Mouse (Mus musculus) neural tube, embryonic 13.5 days (tissue): ENCODE results near the gene Ank. TPM values are rescaled to one million over a fixed set of nuclear protein-coding genes. Genes with fewer than 3 reads are reported as not detected.

Experiments used
- ATAC-seq: fragments of 200-750 bp; cut with Nextera tagmentation; 2 replicates; pipeline ENCODE4 v1.8.0; 2017; ENCODE audit warnings: low read depth, mild to moderate bottlenecking, moderate TSS enrichment, moderate library complexity
- H3K27ac ChIP-seq: fragments of 300-500 bp; sonication (generic); replicated peaks from 2 replicates; pipeline ENCODE4 v1.5.1; 2015; ENCODE audit warnings: moderate library complexity, mild to moderate bottlenecking, inconsistent platforms
- H3K27me3 ChIP-seq: fragments of 300-500 bp; sonication (generic); 2 replicates; pipeline ENCODE4 v1.6.1; 2015; ENCODE audit warnings: mild to moderate bottlenecking, inconsistent platforms
- H3K36me3 ChIP-seq: fragments of 300-500 bp; sonication (generic); 2 replicates; pipeline ENCODE4 v1.6.1; 2015; ENCODE audit warnings: mild to moderate bottlenecking, inconsistent platforms
- H3K4me1 ChIP-seq: fragments of 300-500 bp; sonication (generic); replicated peaks from 2 replicates; pipeline ENCODE4 v1.6.1; 2015; ENCODE audit warnings: inconsistent platforms
- H3K4me2 ChIP-seq: fragments of 300-500 bp; sonication (generic); 2 replicates; pipeline ENCODE4 v1.6.1; 2015; ENCODE audit warnings: inconsistent platforms, mild to moderate bottlenecking, moderate library complexity
- H3K4me3 ChIP-seq: fragments of 300-500 bp; sonication (generic); 2 replicates; pipeline ENCODE4 v1.5.1; 2015; ENCODE audit warnings: mild to moderate bottlenecking, inconsistent platforms
- H3K9ac ChIP-seq: fragments of 300-500 bp; sonication (generic); 2 replicates; pipeline ENCODE4 v1.6.1; 2015; ENCODE audit warnings: moderate library complexity, mild to moderate bottlenecking, inconsistent platforms
- H3K9me3 ChIP-seq: fragments of 300-500 bp; sonication (generic); 2 replicates; pipeline ENCODE4 v1.6.1; 2016; ENCODE audit warnings: inconsistent platforms
- WGBS: fragments of 180-500 bp; shearing (Covaris S2); methylation state at CpG from one replicate; pipeline ENCODE4 v1.1.7; 2015; 5-methylcytosine and 5-hydroxymethylcytosine counted together
- polyA plus RNA-seq: library from polyadenylated mRNA; unstranded; fragments of >200 nt; fragmentation: Nextera tagmentation; extraction: Ambion mirVana; gene quantifications from 2 replicates; pipeline ENCODE4 v1.2.1, GENCODE M21; 2015

The Ank gene
- polyA plus RNA-seq, 1 experiment from 2014 or later = 15.3 TPM

- Histone ChIP-seq H3K36me3 (no peaks in the 10 kb centered on the region), H3K9me3 (no peaks in the 10 kb centered on the region), H3K4me1 (peaks cover 8% of the 10 kb centered on the region), H3K4me2 (no peak overlapping the region), H3K9ac (no peak overlapping the region), H3K27me3 (no peaks in the 10 kb centered on the region), H3K4me3 (no peak overlapping the region), H3K27ac (no peak overlapping the region)
- no peak for ATAC-seq
- 55% methylated on average over 4 of the region's 4 CpGs for WGBS
Measured at GRCm38 (mm10) chr15:27530023-27530422, 63.5 kb downstream of the Ank start.

- H3K9ac ChIP-seq = no peak overlapping the region
- no peak for ATAC-seq
- WGBS = 62% methylated on average over 3 of the region's 3 CpGs
- H3K4me3 ChIP-seq = no peak overlapping the region
- no peaks in the 10 kb centered on the region for H3K36me3 ChIP-seq
- no peak overlapping the region for H3K27ac ChIP-seq
- H3K4me1 ChIP-seq = peaks cover 13% of the 10 kb centered on the region; the same call in 1 of the 2 replicates
- no peaks in the 10 kb centered on the region for H3K9me3 ChIP-seq
- no peak overlapping the region for H3K4me2 ChIP-seq
- no peaks in the 10 kb centered on the region for H3K27me3 ChIP-seq
Measured at GRCm38 (mm10) chr15:27533036-27533435, 66.6 kb downstream of the Ank start.

DNA sequence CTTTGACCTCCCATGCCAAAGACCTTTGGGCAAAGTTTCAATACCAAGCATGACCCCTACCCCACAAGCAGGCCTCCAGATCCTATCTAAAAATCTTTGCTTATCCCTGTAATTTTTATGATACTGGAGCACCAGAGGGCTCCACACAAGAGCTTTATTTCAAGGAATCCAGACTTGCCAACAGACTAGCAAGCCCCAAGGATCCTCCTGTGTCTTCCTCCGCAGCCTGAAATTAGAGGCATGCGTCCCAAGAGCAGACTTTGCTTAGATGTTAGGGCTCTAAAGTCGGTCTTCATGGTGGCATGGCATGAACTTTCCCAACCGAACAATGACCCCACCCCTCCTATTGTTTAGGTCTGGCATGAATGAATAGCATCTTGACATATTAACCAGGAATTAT is 69.2 kb downstream of the Ank start:
- WGBS = 73% methylated on average over 4 of the region's 4 CpGs
- H3K27me3 ChIP-seq = no peaks in the 10 kb centered on the region
- no peak overlapping the region for H3K4me3 ChIP-seq
- ATAC-seq = no peak
- H3K9me3 ChIP-seq = no peaks in the 10 kb centered on the region
- H3K9ac ChIP-seq = no peak overlapping the region
- no peaks in the 10 kb centered on the region for H3K36me3 ChIP-seq
- H3K4me1 ChIP-seq = peaks cover 19% of the 10 kb centered on the region
- H3K27ac ChIP-seq = no peak overlapping the region
- no peak overlapping the region for H3K4me2 ChIP-seq

DNA sequence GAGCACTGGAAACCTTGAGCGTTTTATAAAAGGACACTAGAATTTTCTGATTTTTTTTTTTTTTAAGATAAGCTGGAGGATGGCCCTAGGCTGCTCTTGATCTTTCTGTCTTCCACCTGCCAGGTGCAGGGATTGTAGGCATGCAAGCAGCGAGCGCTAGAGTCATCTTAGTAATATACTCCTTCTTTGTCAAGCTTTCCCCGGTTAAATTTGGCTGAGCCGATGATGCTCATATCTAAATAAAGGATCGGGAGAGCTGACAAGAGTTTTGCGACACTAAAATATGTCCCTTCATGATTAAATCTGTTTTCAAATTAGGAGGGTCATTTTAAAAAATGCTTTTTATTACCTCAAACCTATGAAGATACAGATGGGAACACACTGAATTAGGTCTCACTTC is 69.7 kb downstream of the Ank start:
- Histone ChIP-seq H3K4me3 (no peak overlapping the region), H3K9me3 (no peaks in the 10 kb centered on the region), H3K9ac (no peak overlapping the region), H3K4me2 (no peak overlapping the region), H3K36me3 (no peaks in the 10 kb centered on the region), H3K27me3 (no peaks in the 10 kb centered on the region), H3K27ac (no peak overlapping the region), H3K4me1 (peaks cover 19% of the 10 kb centered on the region)
- 91% methylated on average over 7 of the region's 7 CpGs for WGBS
- ATAC-seq = no peak

DNA sequence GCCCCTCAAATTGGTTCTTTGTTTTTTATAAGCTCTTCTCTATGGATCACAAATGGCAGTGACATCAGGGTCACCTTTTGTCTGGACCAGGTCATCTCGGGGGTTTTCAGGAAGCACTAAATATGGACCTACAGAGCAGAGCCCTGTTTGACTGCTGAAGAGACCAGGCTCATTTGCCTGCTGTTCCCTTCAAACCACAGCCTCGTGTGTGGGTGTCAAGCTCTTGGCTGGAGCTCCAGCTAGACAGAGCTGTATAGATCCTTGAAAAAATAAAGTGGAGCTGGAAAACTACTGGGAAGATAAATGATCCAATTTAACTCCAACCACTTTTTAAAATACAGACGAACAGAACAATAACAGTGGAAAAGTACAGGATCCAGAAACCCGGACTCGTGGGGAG is 70.3 kb downstream of the Ank start:
- H3K4me3 ChIP-seq = no peak overlapping the region
- no peaks in the 10 kb centered on the region for H3K36me3 ChIP-seq
- H3K27me3 ChIP-seq = no peaks in the 10 kb centered on the region
- H3K4me1 ChIP-seq = peaks cover 19% of the 10 kb centered on the region
- no peak overlapping the region for H3K4me2 ChIP-seq
- H3K9ac ChIP-seq = no peak overlapping the region
- H3K27ac ChIP-seq = no peak overlapping the region
- 43% methylated on average over 5 of the region's 5 CpGs for WGBS
- no peak for ATAC-seq
- no peaks in the 10 kb centered on the region for H3K9me3 ChIP-seq

GRCm38 (mm10) chr15:27537519-27538223 is 71.2 kb downstream of the Ank start:
- peaks cover 19% of the 10 kb centered on the region for H3K4me1 ChIP-seq
- H3K4me3 ChIP-seq = no peak overlapping the region
- 72% methylated on average over 4 of the region's 4 CpGs for WGBS
- no peaks in the 10 kb centered on the region for H3K36me3 ChIP-seq
- no peak overlapping the region for H3K9ac ChIP-seq
- no peak overlapping the region for H3K27ac ChIP-seq
- no peak for ATAC-seq
- no peaks in the 10 kb centered on the region for H3K9me3 ChIP-seq
- no peaks in the 10 kb centered on the region for H3K27me3 ChIP-seq
- H3K4me2 ChIP-seq = no peak overlapping the region

- Histone ChIP-seq H3K4me1 (peaks cover 19% of the 10 kb centered on the region), H3K4me3 (no peak overlapping the region), H3K4me2 (no peak overlapping the region), H3K9me3 (no peaks in the 10 kb centered on the region), H3K36me3 (no peaks in the 10 kb centered on the region), H3K27me3 (no peaks in the 10 kb centered on the region), H3K27ac (no peak overlapping the region), H3K9ac (no peak overlapping the region)
- 86% methylated on average over 9 of the region's 9 CpGs for WGBS
- ATAC-seq = no peak
Measured at GRCm38 (mm10) chr15:27539745-27540144, 73.3 kb downstream of the Ank start.

GRCm38 (mm10) chr15:27545203-27545602 is 78.7 kb downstream of the Ank start:
- WGBS = 96% methylated on average over 10 of the region's 10 CpGs
- no peak overlapping the region for H3K4me3 ChIP-seq
- H3K9me3 ChIP-seq = no peaks in the 10 kb centered on the region
- H3K4me2 ChIP-seq = no peak overlapping the region
- no peak overlapping the region for H3K27ac ChIP-seq
- H3K36me3 ChIP-seq = peaks cover 11% of the 10 kb centered on the region; the same call in 1 of the 2 replicates
- H3K27me3 ChIP-seq = no peaks in the 10 kb centered on the region
- peaks cover 24% of the 10 kb centered on the region for H3K4me1 ChIP-seq
- no peak overlapping the region for H3K9ac ChIP-seq
- no peak for ATAC-seq

DNA sequence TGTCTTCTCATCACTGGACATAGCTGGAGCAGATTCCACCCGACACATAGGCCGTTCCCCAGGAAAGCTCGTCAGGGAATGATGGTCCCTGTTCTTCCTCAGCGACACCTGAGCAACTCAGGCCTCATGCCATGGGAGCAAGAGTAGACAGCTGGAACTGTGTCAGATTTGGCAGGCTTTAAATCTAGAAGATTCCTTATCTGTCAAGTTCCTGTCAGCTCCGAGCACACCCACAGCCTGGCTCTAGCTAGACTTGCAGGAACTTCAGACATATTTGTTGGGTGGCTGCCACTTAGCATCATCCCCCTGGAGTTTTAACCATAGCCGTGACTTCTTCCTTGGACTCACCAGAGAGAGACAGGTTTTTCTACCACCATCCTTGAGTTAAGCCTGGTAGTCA is 81.6 kb downstream of the Ank start:
- Histone ChIP-seq H3K27ac (no peak overlapping the region), H3K4me1 (peaks cover 25% of the 10 kb centered on the region)
- WGBS = 90% methylated on average over 6 of the region's 6 CpGs

DNA sequence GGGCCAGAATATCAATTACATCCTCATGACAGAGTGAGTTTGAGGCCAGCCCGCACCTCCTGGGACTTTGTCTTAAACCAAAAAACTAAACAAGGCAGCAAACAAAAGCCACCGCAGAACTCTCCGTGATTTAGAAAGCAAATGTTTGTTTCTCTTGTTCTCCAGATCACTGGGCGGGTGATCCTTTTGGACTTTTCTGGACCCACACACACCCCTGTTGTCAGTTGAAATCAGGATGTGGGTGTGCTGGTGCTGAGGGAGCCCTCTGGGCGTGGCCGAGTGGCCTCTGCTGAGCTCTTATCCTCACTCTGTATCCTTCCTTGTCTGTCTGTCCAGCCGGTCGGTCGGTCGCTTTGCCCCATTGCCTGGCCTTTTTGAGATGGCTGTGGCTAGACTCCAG is 82.6 kb downstream of the Ank start:
- 84% methylated on average over 10 of the region's 10 CpGs for WGBS
- H3K36me3 ChIP-seq = peaks cover 11% of the 10 kb centered on the region; the same call in 1 of the 2 replicates

More for the DNA sequence above, 81.6 kb downstream of the Ank start:
- Histone ChIP-seq H3K9ac (no peak overlapping the region), H3K4me2 (no peak overlapping the region), H3K9me3 (no peaks in the 10 kb centered on the region), H3K27me3 (no peaks in the 10 kb centered on the region), H3K4me3 (no peak overlapping the region), H3K36me3 (peaks cover 11% of the 10 kb centered on the region; the same call in 1 of the 2 replicates)
- ATAC-seq = no peak

GRCm38 (mm10) chr15:27549878-27550277 is 83.4 kb downstream of the Ank start:
- no peak overlapping the region for H3K4me3 ChIP-seq
- no peak overlapping the region for H3K9ac ChIP-seq
- 34% methylated on average over 7 of the region's 7 CpGs for WGBS
- H3K36me3 ChIP-seq = peaks cover 11% of the 10 kb centered on the region; the same call in 1 of the 2 replicates
- H3K27ac ChIP-seq = no peak overlapping the region
- ATAC-seq = 0 out of 2 replicates have a peak, but pooled peaks have one; percentile 30
- H3K27me3 ChIP-seq = no peaks in the 10 kb centered on the region
- no peak overlapping the region for H3K4me2 ChIP-seq
- no peaks in the 10 kb centered on the region for H3K9me3 ChIP-seq
- H3K4me1 ChIP-seq = peaks cover 25% of the 10 kb centered on the region

More for the DNA sequence above, 82.6 kb downstream of the Ank start:
- no peak overlapping the region for H3K4me3 ChIP-seq
- H3K4me1 ChIP-seq = peaks cover 25% of the 10 kb centered on the region
- H3K4me2 ChIP-seq = no peak overlapping the region
- ATAC-seq = 0 out of 2 replicates have a peak, but pooled peaks have one; percentile 12
- no peaks in the 10 kb centered on the region for H3K9me3 ChIP-seq
- H3K27ac ChIP-seq = no peak overlapping the region
- no peaks in the 10 kb centered on the region for H3K27me3 ChIP-seq
- no peak overlapping the region for H3K9ac ChIP-seq

GRCm38 (mm10) chr15:27550358-27550992 is 84.0 kb downstream of the Ank start:
- no peak overlapping the region for H3K4me2 ChIP-seq
- H3K9me3 ChIP-seq = no peaks in the 10 kb centered on the region
- H3K36me3 ChIP-seq = peaks cover 8% of the 10 kb centered on the region; the same call in 1 of the 2 replicates
- no peak overlapping the region for H3K4me3 ChIP-seq
- ATAC-seq = no peak
- no peak overlapping the region for H3K9ac ChIP-seq
- no peak overlapping the region for H3K27ac ChIP-seq
- H3K4me1 ChIP-seq = peaks cover 25% of the 10 kb centered on the region
- no peaks in the 10 kb centered on the region for H3K27me3 ChIP-seq
- 17% methylated on average over 9 of the region's 9 CpGs for WGBS
